Mouse (Mus musculus): ENCODE measurements at regions not wholly inside any gene's neighbourhood (a gene's known extent, or its start where the extent isn't known, plus 50 kb on each side); places are given as distances from the start of the nearest gene placed in this dataset.
"Not testable (repeated sequence)": the region's sequence is repeated elsewhere in the genome, so short reads cannot be mapped to it uniquely, and the experiment has no call there.

GRCm38 (mm10) chr16:21102033-21102432 lies 51.8 kb downstream of the Teddm3 start:
- intact Hi-C loops (cut with DNase I): not testable (repeated sequence)

GRCm38 (mm10) chr16:21100126-21100525 lies 53.7 kb downstream of the Teddm3 start:
- DNase-seq; intact Hi-C loops (cut with DNase I): not testable (repeated sequence)

More at GRCm38 (mm10) chr16:21102033-21102432, 51.8 kb downstream of the Teddm3 start:
- DNase-seq: not testable (repeated sequence)

- intact Hi-C loops (cut with DNase I): loop anchor here (5.0 kb wide), 2 partner anchors 167 to 272 kb away; no protein-coding TSS in a partner anchor
- no peak for DNase-seq
Observed at GRCm38 (mm10) chr16:21074779-21075148, 79.0 kb downstream of the Teddm3 start.

- DNase-seq; intact Hi-C loops (cut with DNase I): not testable (repeated sequence)
Observed at GRCm38 (mm10) chr16:21074082-21074778, 79.6 kb downstream of the Teddm3 start.

GRCm38 (mm10) chr16:21060211-21060610 lies 93.6 kb downstream of the Teddm3 start:
- intact Hi-C loops (cut with DNase I): no loop called here

GRCm38 (mm10) chr16:21054772-21055171 lies 99.0 kb downstream of the Teddm3 start:
- no peak for DNase-seq
- intact Hi-C loops (cut with DNase I): no loop called here

More at GRCm38 (mm10) chr16:21060211-21060610, 93.6 kb downstream of the Teddm3 start:
- DNase-seq: no peak

GRCm38 (mm10) chr16:21022087-21022486 lies 131.7 kb downstream of the Teddm3 start:
- DNase-seq; intact Hi-C loops (cut with DNase I): not testable (repeated sequence)

GRCm38 (mm10) chr16:21004871-21005270 lies 148.9 kb downstream of the Teddm3 start:
- intact Hi-C loops (cut with DNase I): no loop called here
- DNase-seq: no peak

GRCm38 (mm10) chr16:21001126-21001525 lies 152.7 kb downstream of the Teddm3 start:
- intact Hi-C loops (cut with DNase I): no loop called here
- no peak for DNase-seq

- intact Hi-C loops (cut with DNase I): no loop called here
- no peak for DNase-seq
Observed at GRCm38 (mm10) chr16:20990524-20990923, 163.3 kb downstream of the Teddm3 start.

GRCm38 (mm10) chr16:20975406-20975805 lies 178.4 kb downstream of the Teddm3 start:
- intact Hi-C loops (cut with DNase I): no loop called here
- DNase-seq: no peak

GRCm38 (mm10) chr16:20972442-20972841 lies 181.4 kb downstream of the Teddm3 start:
- no peak for DNase-seq
- intact Hi-C loops (cut with DNase I): no loop called here

GRCm38 (mm10) chr16:20958905-20959304 lies 194.9 kb downstream of the Teddm3 start:
- no peak for DNase-seq
- intact Hi-C loops (cut with DNase I): no loop called here

- intact Hi-C loops (cut with DNase I): no loop called here
- no peak for DNase-seq
Observed at GRCm38 (mm10) chr16:20936722-20937121, 202.4 kb upstream of the Thpo start.

- intact Hi-C loops (cut with DNase I); DNase-seq: not testable (repeated sequence)
Observed at GRCm38 (mm10) chr16:20934846-20935245, 200.5 kb upstream of the Thpo start.

- DNase-seq; intact Hi-C loops (cut with DNase I): not testable (repeated sequence)
Observed at GRCm38 (mm10) chr16:20930003-20930402, 195.7 kb upstream of the Thpo start.

- intact Hi-C loops (cut with DNase I); DNase-seq: not testable (repeated sequence)
Observed at GRCm38 (mm10) chr16:20925776-20926175, 191.5 kb upstream of the Thpo start.

- DNase-seq: not testable (repeated sequence)
- intact Hi-C loops (cut with DNase I): loop anchor here (5.0 kb wide), 1 partner anchor 281 kb away; no protein-coding TSS in a partner anchor
Observed at GRCm38 (mm10) chr16:20910864-20911263, 176.6 kb upstream of the Thpo start.

- DNase-seq: not testable (repeated sequence)
- intact Hi-C loops (cut with DNase I): loop anchor here (5.0 kb wide), 1 partner anchor 169 kb away; no protein-coding TSS in a partner anchor
Observed at GRCm38 (mm10) chr16:20908467-20909351, 174.4 kb upstream of the Thpo start.

- intact Hi-C loops (cut with DNase I): loop anchor here (2.0 to 10.0 kb wide), 2 partner anchors 91 to 161 kb away; partner anchors contain the start of genes Chrd and Thpo
Observed at GRCm38 (mm10) chr16:20895734-20896133, 161.4 kb upstream of the Thpo start.

GRCm38 (mm10) chr16:20871726-20872125 lies 137.4 kb upstream of the Thpo start:
- no peak for DNase-seq

More at GRCm38 (mm10) chr16:20895734-20896133, 161.4 kb upstream of the Thpo start:
- DNase-seq: no peak

More at GRCm38 (mm10) chr16:20871726-20872125, 137.4 kb upstream of the Thpo start:
- intact Hi-C loops (cut with DNase I): no loop called here

Data from heart, postnatal 36 days (tissue).